Mouse (Mus musculus) C2C12 (cell line): ENCODE data around the gene Ostc.

Experiments
- CTCF ChIP-seq: IDR thresholded peaks from one replicate; pipeline ENCODE4 v1.5.1; 2011; ENCODE audit not compliant: control insufficient read depth, insufficient read depth, insufficient read length
- MAX ChIP-seq: IDR thresholded peaks from one replicate; pipeline ENCODE4 v1.6.1; 2011; ENCODE audit warnings: mild to moderate bottlenecking, control low read depth

DNA sequence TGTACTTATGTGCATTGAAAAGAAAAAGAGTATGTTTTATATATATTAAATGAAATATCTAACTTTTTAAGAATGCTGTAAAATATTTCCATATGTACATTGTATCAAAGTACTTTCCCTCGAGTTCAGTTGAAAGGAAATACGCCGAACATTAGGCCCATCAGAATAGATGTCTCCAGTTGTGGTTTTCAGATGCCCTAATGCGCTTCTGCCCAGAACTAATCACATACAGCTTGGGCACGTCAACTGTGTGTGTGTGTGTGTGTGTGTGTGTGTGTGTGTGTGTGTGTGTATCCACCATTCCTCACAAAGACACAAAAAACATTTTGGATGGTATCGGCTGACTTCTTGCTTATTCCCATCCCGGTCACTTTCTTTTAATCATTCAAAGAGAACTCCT is 7.3 kb upstream of the Ostc start:
- TF ChIP-seq CTCF: no peak
- no peak for TF ChIP-seq MAX
